Mouse (Mus musculus): ENCODE results near the gene Cga.
"Not testable (repeated sequence)": the region's sequence is repeated elsewhere in the genome, so short reads cannot be mapped to it uniquely, and the experiment has no call there.

Cga gene

DNA sequence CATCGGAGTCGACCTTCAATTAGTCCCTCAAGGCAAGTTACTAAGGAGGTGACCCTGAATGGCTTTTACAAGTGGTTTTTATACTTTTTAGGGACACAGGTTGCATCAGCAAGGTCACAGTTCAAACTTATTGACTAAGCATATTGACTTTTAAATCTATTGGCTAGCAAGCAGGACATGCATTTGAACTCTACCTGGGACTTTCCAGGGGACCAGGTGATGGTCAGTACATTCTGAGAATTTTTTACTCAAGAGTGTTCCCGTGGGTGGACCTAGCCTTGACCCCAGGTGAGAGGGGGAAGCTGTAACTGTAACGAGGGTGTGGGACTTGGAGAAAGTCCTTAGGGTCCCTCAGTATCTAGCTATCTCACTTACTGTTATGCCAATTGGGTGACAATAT is 7.6 kb downstream of the Cga start:
- H3K4me1 ChIP-seq (replicated peaks; ENCODE audit: low read depth, low read length): peaks cover 55% of the 10 kb centered on the region
- TF ChIP-seq NANOG (IDR thresholded peaks at IDR 0.05; ENCODE audit: borderline replicate concordance, low read length) (no peak), POU5F1 (IDR thresholded peaks at IDR 0.05; ENCODE audit: borderline replicate concordance, low read length) (no peak), CTCF (conservative IDR thresholded peaks at IDR 0.05; ENCODE audit: low read length) (no peak)
- no peaks in the 10 kb centered on the region for H3K27me3 ChIP-seq (ENCODE audit: insufficient read depth, low read length)
- H3K36me3 ChIP-seq (ENCODE audit: insufficient read depth, low read length): no peaks in the 10 kb centered on the region
- no peak overlapping the region for H3K4me3 ChIP-seq (replicated peaks; ENCODE audit: low read length)
- H3K9me3 ChIP-seq (ENCODE audit: low read length): no peaks in the 10 kb centered on the region

DNA sequence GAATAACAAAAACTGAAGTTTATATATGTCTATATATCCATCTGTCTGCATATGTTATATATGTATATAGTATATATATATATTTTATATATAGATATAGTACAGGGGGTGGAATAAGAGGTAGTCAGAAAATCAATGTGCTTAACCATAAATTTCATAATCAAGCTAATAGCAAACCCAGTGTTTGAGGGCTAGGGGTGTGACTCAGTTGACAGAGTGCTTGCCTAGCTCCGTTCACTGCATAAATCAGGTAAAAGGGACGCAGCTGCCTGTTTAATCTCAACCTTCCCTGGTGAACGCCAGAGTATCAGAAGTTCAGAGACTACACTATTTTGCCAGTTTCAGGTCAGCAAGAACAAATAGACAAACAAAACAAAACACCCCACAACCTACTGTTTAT is 8.0 kb downstream of the Cga start:
- peaks cover 59% of the 10 kb centered on the region for H3K4me1 ChIP-seq (replicated peaks; ENCODE audit: low read depth, low read length)
- H3K36me3 ChIP-seq (ENCODE audit: insufficient read depth, low read length); H3K4me3 ChIP-seq (replicated peaks; ENCODE audit: low read length): not testable (repeated sequence)

DNA sequence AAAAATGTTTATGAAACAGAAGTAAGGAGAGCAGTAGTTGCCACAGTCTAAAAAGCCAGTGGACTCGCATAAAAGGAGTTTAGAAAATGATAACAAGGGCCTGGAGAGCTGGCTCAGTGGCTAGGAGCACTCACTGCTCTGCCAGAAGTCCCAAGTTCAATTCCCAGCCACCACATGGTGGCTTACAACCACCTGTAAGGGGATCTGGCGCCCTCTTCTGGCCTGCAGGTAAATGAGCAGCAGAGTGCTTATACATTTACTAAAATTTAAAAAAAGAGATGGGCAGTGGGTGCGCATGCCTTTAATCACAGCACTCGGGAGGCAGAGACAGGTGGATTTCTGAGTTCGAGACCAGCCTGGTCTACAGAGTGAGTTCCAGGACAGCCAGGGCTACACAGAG is 11.8 kb downstream of the Cga start:
- H3K36me3 ChIP-seq (ENCODE audit: insufficient read depth, low read length): no peaks in the 10 kb centered on the region
- no peaks in the 10 kb centered on the region for H3K9me3 ChIP-seq (ENCODE audit: low read length)
- no peak overlapping the region for H3K4me3 ChIP-seq (replicated peaks; ENCODE audit: low read length)
- H3K27me3 ChIP-seq (ENCODE audit: insufficient read depth, low read length): no peaks in the 10 kb centered on the region
- peaks cover 90% of the 10 kb centered on the region for H3K4me1 ChIP-seq (replicated peaks; ENCODE audit: low read depth, low read length)
- no peak for TF ChIP-seq POU5F1 (IDR thresholded peaks at IDR 0.05; ENCODE audit: borderline replicate concordance, low read length)
- TF ChIP-seq CTCF (conservative IDR thresholded peaks at IDR 0.05; ENCODE audit: low read length): peak; percentile 69

More for the DNA sequence above, 8.0 kb downstream of the Cga start:
- not testable (repeated sequence) for H3K9me3 ChIP-seq (ENCODE audit: low read length); H3K27me3 ChIP-seq (ENCODE audit: insufficient read depth, low read length)

DNA sequence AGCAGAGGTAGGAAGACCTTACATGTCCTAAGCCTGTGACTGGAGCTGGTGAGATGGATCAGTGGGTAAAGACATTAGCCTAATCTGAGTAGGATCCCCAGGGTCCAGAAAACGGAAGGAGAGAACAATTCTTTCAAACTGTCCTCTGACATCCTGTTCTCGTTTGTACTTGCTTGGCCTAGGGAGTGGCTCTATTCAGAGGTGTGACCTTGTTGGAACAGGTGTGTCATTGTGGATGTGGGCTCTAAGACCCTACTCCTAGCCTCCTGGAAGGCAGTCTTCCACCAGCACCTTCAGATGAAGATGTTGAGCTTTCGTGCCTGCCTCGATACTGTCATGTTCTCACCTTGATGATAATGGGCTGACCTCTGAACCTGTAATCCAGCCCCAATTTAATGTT is 12.6 kb downstream of the Cga start:
- no peak for TF ChIP-seq POU5F1 (IDR thresholded peaks at IDR 0.05; ENCODE audit: borderline replicate concordance, low read length)
- TF ChIP-seq CTCF (conservative IDR thresholded peaks at IDR 0.05; ENCODE audit: low read length): no peak
- no peak for TF ChIP-seq NANOG (IDR thresholded peaks at IDR 0.05; ENCODE audit: borderline replicate concordance, low read length)
- Histone ChIP-seq H3K4me3 (replicated peaks; ENCODE audit: low read length) (no peak overlapping the region), H3K36me3 (ENCODE audit: insufficient read depth, low read length) (no peaks in the 10 kb centered on the region), H3K9me3 (ENCODE audit: low read length) (no peaks in the 10 kb centered on the region), H3K4me1 (replicated peaks; ENCODE audit: low read depth, low read length) (peaks cover 90% of the 10 kb centered on the region), H3K27me3 (ENCODE audit: insufficient read depth, low read length) (no peaks in the 10 kb centered on the region)

DNA sequence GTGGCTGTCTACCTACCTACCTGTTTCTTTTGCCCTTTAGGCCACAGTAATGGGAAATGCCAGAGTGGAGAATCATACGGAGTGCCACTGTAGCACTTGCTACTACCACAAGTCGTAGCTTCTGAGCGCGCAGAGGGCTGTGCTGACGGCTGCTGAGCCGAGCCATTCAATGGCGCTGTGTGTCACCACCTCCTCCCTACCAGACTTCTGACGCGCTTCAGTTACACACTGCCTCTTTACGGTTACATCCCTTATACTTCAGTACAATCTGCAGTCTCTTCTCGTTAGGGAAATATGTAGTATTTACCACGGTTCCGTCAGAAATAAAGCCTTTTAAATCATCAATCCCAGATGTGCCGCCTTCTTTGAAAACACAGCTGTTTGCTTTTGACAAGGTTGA is 13.4 kb downstream of the Cga start:
- peaks cover 96% of the 10 kb centered on the region for H3K4me1 ChIP-seq (replicated peaks; ENCODE audit: low read depth, low read length)
- H3K9me3 ChIP-seq (ENCODE audit: low read length): no peaks in the 10 kb centered on the region
- H3K4me3 ChIP-seq (replicated peaks; ENCODE audit: low read length): peak overlapping the region; percentile 43
- H3K27me3 ChIP-seq (ENCODE audit: insufficient read depth, low read length): no peaks in the 10 kb centered on the region
- no peaks in the 10 kb centered on the region for H3K36me3 ChIP-seq (ENCODE audit: insufficient read depth, low read length)
- TF ChIP-seq POU5F1 (IDR thresholded peaks at IDR 0.05; ENCODE audit: borderline replicate concordance, low read length) (no peak), CTCF (conservative IDR thresholded peaks at IDR 0.05; ENCODE audit: low read length) (no peak), NANOG (IDR thresholded peaks at IDR 0.05; ENCODE audit: borderline replicate concordance, low read length) (no peak)

DNA sequence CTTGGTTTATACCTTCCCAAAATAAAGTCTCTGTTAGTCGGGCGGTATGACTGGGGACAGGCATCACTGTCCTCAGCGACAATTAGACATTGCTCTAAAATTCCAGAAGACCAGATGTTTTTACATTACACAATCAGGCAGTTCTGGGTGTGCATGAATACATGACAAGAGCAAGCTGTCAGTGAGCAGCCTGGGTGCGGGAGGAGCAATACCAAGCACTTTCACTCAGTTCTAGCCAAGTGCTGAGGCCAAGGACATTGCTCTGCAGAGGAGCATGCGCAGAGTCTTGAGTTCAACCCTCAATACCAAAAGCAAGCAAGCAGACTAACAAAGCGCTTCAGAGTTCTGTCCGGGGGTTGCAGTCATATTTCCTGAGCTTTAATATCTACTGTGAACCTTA is 14.5 kb downstream of the Cga start:
- Histone ChIP-seq H3K4me1 (replicated peaks; ENCODE audit: low read depth, low read length) (peaks cover 98% of the 10 kb centered on the region), H3K4me3 (replicated peaks; ENCODE audit: low read length) (no peak overlapping the region), H3K9me3 (ENCODE audit: low read length) (no peaks in the 10 kb centered on the region), H3K36me3 (ENCODE audit: insufficient read depth, low read length) (no peaks in the 10 kb centered on the region), H3K27me3 (ENCODE audit: insufficient read depth, low read length) (no peaks in the 10 kb centered on the region)
- TF ChIP-seq POU5F1 (IDR thresholded peaks at IDR 0.05; ENCODE audit: borderline replicate concordance, low read length): no peak
- no peak for TF ChIP-seq CTCF (conservative IDR thresholded peaks at IDR 0.05; ENCODE audit: low read length)
- no peak for TF ChIP-seq NANOG (IDR thresholded peaks at IDR 0.05; ENCODE audit: borderline replicate concordance, low read length)

DNA sequence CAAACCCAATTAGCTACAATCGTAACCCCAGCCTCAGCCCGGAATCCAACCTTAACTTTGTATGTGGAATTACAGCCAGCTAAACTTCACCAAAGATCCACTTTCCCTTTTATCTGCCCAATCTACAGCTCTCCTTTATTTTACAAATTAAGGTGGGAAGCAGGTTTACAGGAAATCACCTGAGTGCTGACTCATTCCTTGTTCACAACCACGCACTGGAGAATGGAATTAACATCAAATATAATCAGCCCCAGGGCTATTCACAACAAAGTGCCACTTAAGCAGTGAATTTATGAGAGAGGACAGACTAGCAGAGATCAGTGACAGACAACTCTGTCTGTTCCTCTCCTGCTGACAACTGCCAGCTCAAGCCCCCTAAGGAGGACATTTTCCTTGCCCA is 17.8 kb downstream of the Cga start:
- H3K4me1 ChIP-seq (replicated peaks; ENCODE audit: low read depth, low read length): peaks cover 67% of the 10 kb centered on the region
- H3K36me3 ChIP-seq (ENCODE audit: insufficient read depth, low read length): no peaks in the 10 kb centered on the region
- H3K4me3 ChIP-seq (replicated peaks; ENCODE audit: low read length): peak overlapping the region; percentile 61
- TF ChIP-seq POU5F1 (IDR thresholded peaks at IDR 0.05; ENCODE audit: borderline replicate concordance, low read length) (no peak), NANOG (IDR thresholded peaks at IDR 0.05; ENCODE audit: borderline replicate concordance, low read length) (no peak; the same call in 1 of the 2 replicates), CTCF (conservative IDR thresholded peaks at IDR 0.05; ENCODE audit: low read length) (no peak)
- H3K27me3 ChIP-seq (ENCODE audit: insufficient read depth, low read length): no peaks in the 10 kb centered on the region
- no peaks in the 10 kb centered on the region for H3K9me3 ChIP-seq (ENCODE audit: low read length)

DNA sequence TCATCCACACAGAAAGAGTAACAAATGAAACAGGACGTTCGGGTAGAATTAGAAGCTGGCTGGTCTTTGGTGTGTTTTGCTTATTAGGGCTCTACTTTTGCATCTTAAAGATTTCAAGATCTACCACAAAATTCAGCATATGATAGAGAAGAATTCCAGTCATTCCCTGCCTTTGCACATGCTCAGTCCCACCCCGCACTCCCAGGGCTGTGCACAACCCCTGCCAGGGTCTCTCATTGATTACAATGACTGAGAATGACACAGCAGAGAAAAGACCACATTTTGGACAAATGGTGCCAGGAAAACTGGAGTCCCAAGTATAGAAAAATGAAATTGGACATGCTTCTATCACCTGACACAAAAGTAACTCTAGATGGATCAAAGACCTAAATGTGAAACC is 18.6 kb downstream of the Cga start:
- no peaks in the 10 kb centered on the region for H3K36me3 ChIP-seq (ENCODE audit: insufficient read depth, low read length)
- H3K4me3 ChIP-seq (replicated peaks; ENCODE audit: low read length): 0 out of 2 replicates have a peak overlapping the region, but pooled peaks have one; percentile 61
- no peaks in the 10 kb centered on the region for H3K27me3 ChIP-seq (ENCODE audit: insufficient read depth, low read length)
- TF ChIP-seq POU5F1 (IDR thresholded peaks at IDR 0.05; ENCODE audit: borderline replicate concordance, low read length) (no peak), CTCF (conservative IDR thresholded peaks at IDR 0.05; ENCODE audit: low read length) (no peak), NANOG (IDR thresholded peaks at IDR 0.05; ENCODE audit: borderline replicate concordance, low read length) (no peak)
- H3K4me1 ChIP-seq (replicated peaks; ENCODE audit: low read depth, low read length): peaks cover 60% of the 10 kb centered on the region
- H3K9me3 ChIP-seq (ENCODE audit: low read length): no peaks in the 10 kb centered on the region

DNA sequence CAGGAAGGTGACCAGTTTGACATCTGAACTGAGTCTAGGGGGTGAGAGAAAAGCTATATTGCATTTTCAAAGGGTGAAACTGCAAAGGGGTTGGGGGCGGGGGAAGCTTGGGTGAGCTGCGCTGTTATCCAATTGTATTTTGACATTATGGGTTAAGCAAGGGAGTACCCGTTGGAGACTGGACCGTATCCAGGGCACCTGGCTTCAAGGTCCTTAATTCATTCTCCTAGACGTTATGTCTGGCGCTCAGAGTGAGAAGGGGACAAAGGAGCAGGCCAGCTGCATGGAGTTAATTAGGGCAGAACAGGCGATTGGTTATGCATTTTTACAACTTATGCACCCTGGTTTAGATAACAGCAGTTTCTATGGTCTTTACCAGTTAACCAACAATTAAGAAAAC is 23.8 kb downstream of the Cga start:
- no peak overlapping the region for H3K4me3 ChIP-seq (replicated peaks; ENCODE audit: low read length)
- peaks cover 26% of the 10 kb centered on the region for H3K4me1 ChIP-seq (replicated peaks; ENCODE audit: low read depth, low read length)
- H3K36me3 ChIP-seq (ENCODE audit: insufficient read depth, low read length): no peaks in the 10 kb centered on the region
- no peaks in the 10 kb centered on the region for H3K9me3 ChIP-seq (ENCODE audit: low read length)
- no peak for TF ChIP-seq CTCF (conservative IDR thresholded peaks at IDR 0.05; ENCODE audit: low read length)
- no peak for TF ChIP-seq POU5F1 (IDR thresholded peaks at IDR 0.05; ENCODE audit: borderline replicate concordance, low read length)
- no peak for TF ChIP-seq NANOG (IDR thresholded peaks at IDR 0.05; ENCODE audit: borderline replicate concordance, low read length)
- H3K27me3 ChIP-seq (ENCODE audit: insufficient read depth, low read length): no peaks in the 10 kb centered on the region
